Mouse (Mus musculus): Measurements from ENCODE around the gene Gamt. TPM values are rescaled to one million over a fixed set of nuclear protein-coding genes. Genes with fewer than 3 reads are reported as not detected.
A peak's percentile ranks its signal among the peaks of the same experiment; 100 is the strongest.
"Not testable (repeated sequence)": the region's sequence is repeated elsewhere in the genome, so short reads cannot be mapped to it uniquely, and the experiment has no call there.

The Gamt gene
- polyA plus RNA-seq, 1 experiment from 2014 or later, result 55.5 TPM

DNA sequence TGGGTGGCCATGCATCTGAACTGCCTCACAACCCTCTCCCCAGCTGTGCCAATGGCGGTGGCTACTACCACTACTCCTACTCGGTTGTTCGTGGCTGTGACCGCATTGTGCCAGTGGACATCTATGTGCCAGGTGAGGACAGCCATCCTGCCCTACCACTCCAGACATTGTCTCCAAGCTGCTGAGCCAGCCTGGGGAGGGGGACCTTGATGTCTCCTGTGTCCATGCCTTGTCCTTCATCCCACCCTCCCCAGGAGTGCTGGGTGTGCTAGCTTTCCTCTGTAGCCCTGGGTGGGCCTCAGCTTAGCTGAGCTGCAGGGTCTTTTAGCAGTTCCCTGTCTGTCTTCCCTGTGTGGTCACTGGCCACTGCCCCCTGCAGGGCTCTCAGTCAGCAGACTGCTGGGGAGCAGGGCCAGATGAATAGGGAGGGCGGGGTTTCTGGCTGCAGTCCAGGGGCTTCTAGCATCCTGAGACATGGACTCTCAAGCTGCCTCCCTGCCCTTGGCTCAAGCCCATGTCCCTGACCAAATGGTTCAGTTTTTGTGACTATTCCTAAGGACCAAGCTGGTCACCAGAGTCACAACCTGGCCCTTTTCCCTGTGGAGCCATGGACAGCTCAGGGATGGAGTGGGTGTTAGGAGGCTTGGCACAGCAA is 4.8 kb downstream of the Gamt start:
- peaks cover 44% of the 10 kb centered on the region for H3K4me1 ChIP-seq (replicated peaks)
- no peak overlapping the region for H3K4me3 ChIP-seq
- H3K27me3 ChIP-seq (replicated peaks), result no peaks in the 10 kb centered on the region
- no peak overlapping the region for H3K9ac ChIP-seq
- no peak overlapping the region for H3K27ac ChIP-seq (ENCODE audit: poor library complexity, severe bottlenecking)
- H3K4me2 ChIP-seq, result no peak overlapping the region
- ATAC-seq (ENCODE audit: insufficient number of reproducible peaks, low FRiP score), result no peak
- 87% methylated on average over 5 of the region's 5 CpGs for WGBS
- no peaks in the 10 kb centered on the region for H3K9me3 ChIP-seq (replicated peaks)
- H3K36me3 ChIP-seq, result peaks cover 72% of the 10 kb centered on the region

GRCm38 (mm10) chr10:80254331-80255297 is 6.2 kb downstream of the Gamt start:
- WGBS, result 94% methylated on average over 26 of the region's 26 CpGs
- Histone ChIP-seq H3K4me2 (no peak overlapping the region), H3K9me3 (replicated peaks) (no peaks in the 10 kb centered on the region), H3K4me3 (no peak overlapping the region), H3K27ac (ENCODE audit: poor library complexity, severe bottlenecking) (no peak overlapping the region), H3K36me3 (peaks cover 72% of the 10 kb centered on the region), H3K9ac (no peak overlapping the region), H3K27me3 (replicated peaks) (no peaks in the 10 kb centered on the region), H3K4me1 (replicated peaks) (peaks cover 50% of the 10 kb centered on the region)
- no peak for ATAC-seq (ENCODE audit: insufficient number of reproducible peaks, low FRiP score)

GRCm38 (mm10) chr10:80253551-80253950 is 7.3 kb downstream of the Gamt start:
- Histone ChIP-seq H3K27me3 (replicated peaks) (no peaks in the 10 kb centered on the region), H3K9ac (no peak overlapping the region), H3K36me3 (peaks cover 65% of the 10 kb centered on the region), H3K4me2 (no peak overlapping the region), H3K27ac (ENCODE audit: poor library complexity, severe bottlenecking) (no peak overlapping the region), H3K4me1 (replicated peaks) (peaks cover 39% of the 10 kb centered on the region), H3K9me3 (replicated peaks) (no peaks in the 10 kb centered on the region), H3K4me3 (no peak overlapping the region)
- no peak for ATAC-seq (ENCODE audit: insufficient number of reproducible peaks, low FRiP score)
- 78% methylated on average over 6 of the region's 6 CpGs for WGBS

- H3K4me3 ChIP-seq, result no peak overlapping the region
- H3K4me1 ChIP-seq (replicated peaks), result peaks cover 33% of the 10 kb centered on the region
- ATAC-seq (ENCODE audit: insufficient number of reproducible peaks, low FRiP score), result no peak
- H3K36me3 ChIP-seq, result peaks cover 56% of the 10 kb centered on the region
- H3K4me2 ChIP-seq, result no peak overlapping the region
- no peak overlapping the region for H3K27ac ChIP-seq (ENCODE audit: poor library complexity, severe bottlenecking)
- H3K9me3 ChIP-seq (replicated peaks), result no peaks in the 10 kb centered on the region
- WGBS, result 90% methylated on average over 11 of the region's 11 CpGs
- H3K27me3 ChIP-seq (replicated peaks), result no peaks in the 10 kb centered on the region
- H3K9ac ChIP-seq, result peak overlapping the region; percentile 18; the same call in 1 of the 2 replicates
Measured at GRCm38 (mm10) chr10:80252493-80253274, 8.1 kb downstream of the Gamt start.

DNA sequence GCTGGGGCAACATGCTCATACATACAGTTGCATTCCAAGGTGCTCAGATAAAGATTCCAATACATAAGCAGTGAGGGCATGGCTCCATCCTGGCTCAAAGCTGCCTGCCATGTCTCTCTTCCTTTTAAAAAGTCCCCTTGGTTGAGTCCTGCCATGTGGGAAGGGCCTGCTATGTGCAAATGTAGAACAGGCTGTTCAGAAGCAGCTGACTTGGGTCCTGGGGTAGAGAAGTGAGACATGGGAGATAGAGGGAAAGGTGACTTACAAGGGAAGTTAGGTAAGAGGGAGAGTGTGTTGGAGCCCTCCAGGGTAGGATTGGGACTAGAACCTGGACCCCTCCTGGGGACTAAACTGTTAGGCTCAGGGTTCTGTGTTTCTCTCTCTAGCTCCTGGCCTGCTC is 8.8 kb downstream of the Gamt start:
- Histone ChIP-seq H3K36me3 (peaks cover 51% of the 10 kb centered on the region), H3K4me1 (replicated peaks) (peaks cover 33% of the 10 kb centered on the region), H3K4me3 (no peak overlapping the region), H3K9ac (peak overlapping the region; percentile 18; the same call in 1 of the 2 replicates), H3K4me2 (no peak overlapping the region), H3K27me3 (replicated peaks) (no peaks in the 10 kb centered on the region), H3K27ac (ENCODE audit: poor library complexity, severe bottlenecking) (no peak overlapping the region), H3K9me3 (replicated peaks) (no peaks in the 10 kb centered on the region)
- no peak for ATAC-seq (ENCODE audit: insufficient number of reproducible peaks, low FRiP score)

DNA sequence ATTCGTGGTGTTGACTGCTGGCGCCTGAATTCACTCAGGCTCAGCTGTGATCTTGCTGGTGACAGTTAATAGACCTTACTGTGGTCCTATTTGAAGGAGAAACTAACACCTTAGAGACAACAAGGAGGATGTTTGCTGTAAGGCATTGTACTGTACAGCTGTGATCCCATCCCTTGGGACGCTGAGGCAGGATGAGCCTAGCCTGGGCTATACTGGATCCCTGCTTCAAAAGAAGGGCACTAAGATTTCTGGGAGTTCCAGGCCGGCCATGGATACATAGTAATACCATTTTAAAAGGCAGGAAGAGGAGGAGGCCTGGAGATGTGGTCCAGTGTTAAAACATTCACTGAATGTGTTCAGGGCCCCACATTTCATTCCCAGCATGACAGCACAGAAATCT is 10.2 kb downstream of the Gamt start:
- 74% methylated on average over 4 of the region's 4 CpGs for WGBS
- no peak overlapping the region for H3K27ac ChIP-seq (ENCODE audit: poor library complexity, severe bottlenecking)
- peaks cover 31% of the 10 kb centered on the region for H3K4me1 ChIP-seq (replicated peaks)
- H3K9me3 ChIP-seq (replicated peaks), result no peaks in the 10 kb centered on the region
- peak overlapping the region; percentile 93; the same call in 1 of the 2 replicates for H3K9ac ChIP-seq
- H3K4me2 ChIP-seq, result peak overlapping the region; percentile 88
- H3K27me3 ChIP-seq (replicated peaks), result no peaks in the 10 kb centered on the region
- ATAC-seq (ENCODE audit: insufficient number of reproducible peaks, low FRiP score), result no peak
- H3K4me3 ChIP-seq, result peak overlapping the region; percentile 79
- H3K36me3 ChIP-seq, result peaks cover 37% of the 10 kb centered on the region

GRCm38 (mm10) chr10:80250059-80250458 is 10.8 kb downstream of the Gamt start:
- Histone ChIP-seq H3K4me1 (replicated peaks) (peaks cover 36% of the 10 kb centered on the region), H3K9ac (peak overlapping the region; percentile 93), H3K27ac (ENCODE audit: poor library complexity, severe bottlenecking) (no peak overlapping the region), H3K9me3 (replicated peaks) (no peaks in the 10 kb centered on the region), H3K36me3 (peaks cover 31% of the 10 kb centered on the region), H3K4me2 (peak overlapping the region; percentile 88), H3K27me3 (replicated peaks) (no peaks in the 10 kb centered on the region), H3K4me3 (peak overlapping the region; percentile 79)
- ATAC-seq (ENCODE audit: insufficient number of reproducible peaks, low FRiP score), result no peak
- WGBS, result 36% methylated on average over 2 of the region's 2 CpGs

GRCm38 (mm10) chr10:80248971-80249640 is 11.7 kb downstream of the Gamt start, which contains the start of gene Ndufs7:
Gene Ndufs7 (plus strand): TSS chr10:80249121.
- peaks cover 36% of the 10 kb centered on the region for H3K4me1 ChIP-seq (replicated peaks)
- ATAC-seq (ENCODE audit: insufficient number of reproducible peaks, low FRiP score), result peak; percentile 89
- H3K9ac ChIP-seq, result peak within 1 kb of the TSS; percentile 93
- WGBS, result under 1% methylated on average over 53 of the region's 53 CpGs
- H3K4me2 ChIP-seq, result peak within 1 kb of the TSS; percentile 88
- peaks cover 29% of the 10 kb centered on the region for H3K36me3 ChIP-seq
- H3K27me3 ChIP-seq (replicated peaks), result no peaks in the 10 kb centered on the region
- H3K27ac ChIP-seq (ENCODE audit: poor library complexity, severe bottlenecking), result peak within 1 kb of the TSS; percentile 95
- H3K9me3 ChIP-seq (replicated peaks), result no peaks in the 10 kb centered on the region
- peak within 1 kb of the TSS; percentile 79 for H3K4me3 ChIP-seq

DNA sequence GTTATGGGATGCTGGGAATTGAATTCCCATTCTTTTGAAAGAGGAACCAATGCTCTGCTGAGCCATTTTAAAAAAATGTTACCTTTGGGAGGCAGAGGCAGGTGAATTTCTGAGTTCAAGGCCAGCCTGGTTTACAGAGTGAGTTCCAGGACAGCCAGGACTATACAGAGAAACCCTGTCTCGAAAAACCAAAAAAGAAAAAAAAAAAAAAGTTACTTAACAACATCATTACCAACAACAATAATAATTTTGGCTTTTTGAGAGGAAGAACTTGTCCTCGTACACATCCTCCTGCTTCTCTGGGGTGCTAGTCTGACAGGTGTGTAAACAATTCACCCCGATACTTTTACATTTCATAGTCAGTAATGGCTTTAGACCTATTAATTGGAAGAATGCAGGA is 12.4 kb downstream of the Gamt start:
- H3K36me3 ChIP-seq, result peaks cover 29% of the 10 kb centered on the region
- peak overlapping the region; percentile 88 for H3K4me2 ChIP-seq
- peaks cover 36% of the 10 kb centered on the region for H3K4me1 ChIP-seq (replicated peaks)
- not testable (repeated sequence) for ATAC-seq (ENCODE audit: insufficient number of reproducible peaks, low FRiP score); H3K9me3 ChIP-seq (replicated peaks); H3K9ac ChIP-seq; H3K27ac ChIP-seq (ENCODE audit: poor library complexity, severe bottlenecking); H3K27me3 ChIP-seq (replicated peaks)
- peak overlapping the region; percentile 79 for H3K4me3 ChIP-seq
- WGBS, result 44% methylated on average over 3 of the region's 3 CpGs

DNA sequence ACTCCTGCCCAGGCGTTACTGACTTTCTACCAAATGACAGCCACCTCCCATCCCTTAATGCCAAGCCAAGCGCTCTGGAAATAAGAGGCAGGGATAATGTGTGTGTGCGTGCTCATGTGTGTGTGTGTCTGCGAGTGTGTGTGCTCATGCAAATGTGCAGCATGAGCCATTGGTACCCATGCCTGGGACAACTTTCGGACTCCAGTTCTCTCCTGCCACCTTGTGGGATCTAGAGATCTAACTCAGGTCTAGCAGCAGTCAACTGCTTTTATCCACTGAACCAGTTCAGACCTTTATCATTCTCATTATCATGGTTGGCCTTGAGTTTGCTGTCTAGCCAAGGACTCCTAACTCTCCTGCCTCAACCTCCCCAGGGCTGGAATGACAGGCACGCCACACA is 13.0 kb downstream of the Gamt start:
- ATAC-seq (ENCODE audit: insufficient number of reproducible peaks, low FRiP score), result no peak
- Histone ChIP-seq H3K4me3 (no peak overlapping the region), H3K9me3 (replicated peaks) (no peaks in the 10 kb centered on the region), H3K9ac (no peak overlapping the region; the same call in 1 of the 2 replicates), H3K36me3 (peaks cover 29% of the 10 kb centered on the region), H3K4me2 (peak overlapping the region; percentile 14; the same call in 1 of the 2 replicates), H3K27me3 (replicated peaks) (no peaks in the 10 kb centered on the region), H3K27ac (ENCODE audit: poor library complexity, severe bottlenecking) (no peak overlapping the region), H3K4me1 (replicated peaks) (peaks cover 38% of the 10 kb centered on the region)
- WGBS, result 52% methylated on average over 6 of the region's 6 CpGs
